Mouse (Mus musculus): ENCODE results near the gene Gpr37l1.

- no peak for TF ChIP-seq CTCF (IDR thresholded peaks at IDR 0.05; ENCODE audit: borderline replicate concordance, insufficient read depth, low read depth, low read length)
- TF ChIP-seq POLR2A (IDR thresholded peaks at IDR 0.05; ENCODE audit: borderline replicate concordance, insufficient read depth, low read length) = no peak
These were observed 19.8 kb downstream of the Gpr37l1 start for GRCm38 (mm10) chr1:135147702-135148058.
